9 mouse cellular contexts compared by ENCODE assay signal in the genomic region with DNA sequence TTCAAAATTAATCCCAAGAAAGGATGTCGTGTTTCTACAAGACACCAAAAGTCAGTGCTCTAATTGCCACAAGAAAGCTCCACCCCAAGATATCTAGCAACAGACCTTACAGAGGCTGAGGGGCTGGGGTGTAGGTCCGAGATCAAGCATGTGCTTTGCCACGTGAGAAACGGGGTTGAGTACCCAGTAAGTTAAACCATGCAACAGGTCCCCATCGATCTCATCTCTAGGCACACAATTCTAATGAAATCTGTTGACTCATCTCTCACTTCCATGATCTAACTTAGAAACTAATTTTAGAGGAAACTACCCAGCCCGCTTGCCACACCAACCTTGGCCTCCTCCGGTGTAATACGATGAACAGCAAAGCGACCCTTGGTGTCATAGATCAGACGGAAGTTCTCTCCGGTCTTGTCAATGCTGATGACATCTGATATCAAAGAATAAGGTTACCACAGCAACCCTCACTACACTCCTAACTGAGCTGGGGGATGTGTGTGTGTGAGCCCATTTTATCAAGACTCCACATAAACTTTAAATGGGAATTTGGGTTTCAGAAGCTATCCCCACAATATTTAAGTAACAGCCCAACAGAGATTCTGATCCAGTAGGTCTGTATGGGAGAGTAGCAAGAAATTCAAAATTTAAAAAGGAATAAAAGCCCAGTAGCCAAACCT. TPM values are rescaled to one million over a fixed set of nuclear protein-coding genes. Genes with fewer than 3 reads are reported as not detected.
A peak's percentile ranks its signal among the peaks of the same experiment; 100 is the strongest.
DNase-seq lines count a peak whose midpoint lies in the region; ATAC-seq and TF ChIP-seq lines count a peak whose summit lies in the region.
"Had no signal": no experiment of that assay in that cellular context is flagged by ENCODE, and none has a peak within 500 bp of the region (broad histone marks: within the 10 kb centered on the region; RNA-seq: fewer than 3 reads in every experiment).

No protein-coding gene starts in this region.

- no peak overlapping the region for H3K4me3 ChIP-seq in liver, adult 2 months (ENCODE audit: insufficient read depth, low read depth, low read length)
- peak overlapping the region; percentile 85 for H3K4me3 ChIP-seq in embryonic fibroblast, embryonic 13.5 days (ENCODE audit: insufficient read depth, low read length)
- H3K4me3 ChIP-seq in limb, embryonic 14.5 days (replicated peaks; ENCODE audit: low read length) = peak overlapping the region; percentile 53

- no peaks in the 10 kb centered on the region for H3K9me3 ChIP-seq in limb, embryonic 14.5 days (ENCODE audit: control insufficient read depth, low read length)

- TF ChIP-seq CTCF in liver, adult 2 months (IDR thresholded peaks at IDR 0.05; ENCODE audit: low read depth, low read length) = no peak
- TF ChIP-seq CTCF in embryonic fibroblast, embryonic 13.5 days (IDR thresholded peaks at IDR 0.05; ENCODE audit: borderline replicate concordance, insufficient read depth, low read length) = no peak

- TF ChIP-seq POLR2A in liver, adult 2 months (IDR thresholded peaks at IDR 0.05; ENCODE audit: extremely low read depth, insufficient read depth, low read length) = no peak
- no peak for TF ChIP-seq POLR2A in embryonic fibroblast, embryonic 13.5 days (IDR thresholded peaks at IDR 0.05; ENCODE audit: low read depth, low read length)
- no peak for TF ChIP-seq POLR2A in limb, embryonic 14.5 days (IDR thresholded peaks at IDR 0.05; ENCODE audit: borderline replicate concordance, extremely low read depth, insufficient read depth, insufficient read length)

- H3K27ac ChIP-seq in liver, adult 2 months (replicated peaks; ENCODE audit: insufficient read depth, low read depth, low read length) = 0 out of 2 replicates have a peak overlapping the region, but pooled peaks have one; percentile 5
- no peak overlapping the region for H3K27ac ChIP-seq in embryonic fibroblast, embryonic 13.5 days (ENCODE audit: insufficient read depth, low read length)
- no peak overlapping the region for H3K27ac ChIP-seq in limb, embryonic 14.5 days (replicated peaks; ENCODE audit: low read depth, low read length)

- H3K4me2 ChIP-seq in limb, embryonic 14.5 days (replicated peaks; ENCODE audit: low read depth, low read length, severe bottlenecking) = peak overlapping the region; percentile 62

- no peak for ATAC-seq in limb, embryonic 14.5 days (ENCODE audit: low FRiP score, low read depth)

- no peaks in the 10 kb centered on the region; the same call in 1 of the 2 replicates for H3K4me1 ChIP-seq in liver, adult 2 months (ENCODE audit: control insufficient read depth, insufficient read depth, low read length)
- H3K4me1 ChIP-seq in embryonic fibroblast, embryonic 13.5 days (ENCODE audit: control insufficient read depth, insufficient read depth, low read length) = no peaks in the 10 kb centered on the region; the same call in 1 of the 2 replicates
- no peaks in the 10 kb centered on the region for H3K4me1 ChIP-seq in limb, embryonic 14.5 days (ENCODE audit: control insufficient read depth, insufficient read depth, low read length)

- H3K9ac ChIP-seq in liver, adult 2 months (ENCODE audit: low read depth, low read length) = peak overlapping the region; percentile 47; the same call in 1 of the 2 replicates
- peak overlapping the region; percentile 78 for H3K9ac ChIP-seq in limb, embryonic 14.5 days (ENCODE audit: low read depth, low read length, severe bottlenecking)

- H3K79me2 ChIP-seq in liver, adult 2 months (ENCODE audit: control insufficient read depth, insufficient read depth, low read length) = no peaks in the 10 kb centered on the region

- peak; percentile 54 for DNase-seq in liver, adult 2 months (ENCODE audit: extremely low read depth, low read depth, low spot score)
- DNase-seq in liver = no peak
- no peak for DNase-seq in limb, embryonic 14.5 days (ENCODE audit: low spot score)
- DNase-seq in splenic B cell, adult 2 months (ENCODE audit: low read depth, low spot score) = peak; percentile 3
- DNase-seq in c-Kit-positive CD71-positive TER-119-positive erythroid progenitor cells, embryonic 14.5 days (ENCODE audit: low spot score) = no peak
- no peak for DNase-seq in spleen, postnatal 10 days (ENCODE audit: low spot score in 2 of 2)
- DNase-seq in frontal cortex, adult 2 months (ENCODE audit: extremely low spot score in 1 of 2, low spot score in 1 of 2) = no peak
- DNase-seq: adrenal gland, postnatal 14 days had no signal

- H3K36me3 ChIP-seq in liver, adult 2 months (ENCODE audit: control insufficient read depth, insufficient read depth, low read length) = peaks cover 37% of the 10 kb centered on the region
- peaks cover 35% of the 10 kb centered on the region for H3K36me3 ChIP-seq in limb, embryonic 14.5 days (ENCODE audit: control insufficient read depth, insufficient read depth, low read length)
- H3K36me3 ChIP-seq in splenic B cell, adult 2 months (ENCODE audit: control insufficient read depth, insufficient read depth, low read length, poor library complexity, severe bottlenecking) = peaks cover 6% of the 10 kb centered on the region; the same call in 1 of the 2 replicates

- 7% methylated on average over 11 of the region's 11 CpGs for WGBS in liver, adult 2 months
- 45% methylated on average over 11 of the region's 11 CpGs for WGBS in limb, embryonic 14.5 days

- H3K27me3 ChIP-seq in liver, adult 2 months (ENCODE audit: control insufficient read depth, insufficient read depth, low read length) = no peaks in the 10 kb centered on the region
- no peaks in the 10 kb centered on the region for H3K27me3 ChIP-seq in limb, embryonic 14.5 days (ENCODE audit: control insufficient read depth, insufficient read depth, low read length)
- no peaks in the 10 kb centered on the region for H3K27me3 ChIP-seq in splenic B cell, adult 2 months (ENCODE audit: control insufficient read depth, insufficient read depth, low read length, poor library complexity, severe bottlenecking)

RNA-seq across cellular contexts. Expression of a gene that starts 2.0 kb away (rescaled TPM):
- 619 and 632 TPM in 2 replicates for total RNA-seq in liver, adult 2 months (2014; rRNA removed)
- 187 and 189 TPM in 2 replicates for polyA plus RNA-seq in liver, adult 2 months (2012; rRNA removed)
- polyA plus RNA-seq in embryonic fibroblast, embryonic 13.5 days (2011; ENCODE audit: insufficient read length, low read depth, missing spikeins) = 1,871 and 2,146 TPM in 2 replicates
- polyA plus RNA-seq in limb, embryonic 14.5 days (2012; rRNA removed) = 1,357 and 1,784 TPM in 2 replicates
- polyA plus RNA-seq in limb, embryonic 14.5 days (2014; fragmentation: Nextera tagmentation; extraction: Ambion mirVana) = 995 and 1,012 TPM in 2 replicates
- 585 and 653 TPM in 2 replicates for polyA plus RNA-seq in frontal cortex, adult 2 months (2012; rRNA removed)

RNA-seq across cellular contexts. Expression of a gene that starts 30.3 kb away (rescaled TPM):
- 0.28 and 0.34 TPM in 2 replicates for total RNA-seq in liver, adult 2 months (2014; rRNA removed)
- 0.04 and 0.06 TPM in 2 replicates for polyA plus RNA-seq in liver, adult 2 months (2012; rRNA removed)
- 9.9 and 13.0 TPM in 2 replicates for polyA plus RNA-seq in embryonic fibroblast, embryonic 13.5 days (2011; ENCODE audit: insufficient read length, low read depth, missing spikeins)
- 4.5 and 6.1 TPM in 2 replicates for polyA plus RNA-seq in limb, embryonic 14.5 days (2012; rRNA removed)
- 10.9 and 12.0 TPM in 2 replicates for polyA plus RNA-seq in limb, embryonic 14.5 days (2014; fragmentation: Nextera tagmentation; extraction: Ambion mirVana)
- 0.10 and 0.13 TPM in 2 replicates for polyA plus RNA-seq in frontal cortex, adult 2 months (2012; rRNA removed)

Comparison
In these comparisons a context has a peak if more than half of its experiments do, and no peak if none do; other contexts are left out.
1. DNase-seq: peak in liver, adult 2 months (single experiment) and splenic B cell, adult 2 months (single experiment); none in liver (single experiment), limb, embryonic 14.5 days (single experiment), c-Kit-positive CD71-positive TER-119-positive erythroid progenitor cells, embryonic 14.5 days (single experiment), spleen, postnatal 10 days (0 of 2) and frontal cortex, adult 2 months (0 of 2).